Mouse (Mus musculus): Measurements from ENCODE around the gene Myo9a.

DNA sequence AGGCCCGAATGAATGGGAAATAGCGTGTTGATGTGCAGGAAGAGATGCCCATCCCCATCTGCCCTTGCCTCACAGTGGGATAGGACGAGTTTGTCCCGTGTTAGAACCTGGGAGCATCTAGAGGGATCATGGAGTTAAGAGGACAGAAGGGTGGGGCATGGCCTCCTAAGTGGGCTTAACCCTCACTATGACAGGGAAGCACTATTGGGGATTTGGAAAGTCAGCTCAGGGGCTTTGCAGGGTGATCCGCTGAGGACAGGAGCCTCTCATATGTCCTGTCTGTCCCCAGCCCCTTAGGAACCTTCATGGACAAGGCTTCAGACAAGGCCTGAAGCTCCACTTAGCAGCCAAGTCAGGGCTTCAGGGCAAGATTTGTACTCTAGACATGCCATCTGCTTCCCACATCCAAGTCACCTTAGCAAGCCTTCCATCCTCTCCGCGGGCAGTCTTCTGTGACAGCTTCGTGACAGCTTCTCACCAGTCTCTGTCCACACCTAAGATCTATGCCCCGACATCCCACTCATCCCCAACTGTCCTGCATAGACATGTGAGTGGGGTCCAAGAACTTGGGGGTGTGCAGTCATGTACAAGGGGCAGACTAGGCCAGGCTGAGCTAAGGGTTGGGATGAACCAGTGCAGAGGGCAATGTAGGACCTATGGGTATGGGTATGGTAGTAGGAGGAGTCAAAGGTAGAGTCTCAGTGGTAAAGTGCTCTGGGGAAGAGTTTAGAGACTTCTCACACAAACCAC lies 200.5 kb downstream of the Myo9a start:
- no peak for TF ChIP-seq CTCF (IDR thresholded peaks at IDR 0.05; ENCODE audit: extremely low read depth, insufficient read depth, low read length)
- TF ChIP-seq POLR2A (IDR thresholded peaks at IDR 0.05; ENCODE audit: extremely low read depth, insufficient read depth, low read length): no peak

Data from cortical plate, adult 2 months (tissue).